Mouse (Mus musculus) bone marrow macrophage, adult 2 months (primary cell): ENCODE results near the gene Gtpbp3. TPM values are rescaled to one million over a fixed set of nuclear protein-coding genes. Genes with fewer than 3 reads are reported as not detected.

Experiments
- H3K27ac ChIP-seq: 2 replicates; pipeline ENCODE4 v1.5.1; 2012; ENCODE audit warnings: low read depth, low read length; ENCODE audit not compliant: insufficient read depth
- H3K4me1 ChIP-seq: 2 replicates; pipeline ENCODE4 v1.6.1; 2012; ENCODE audit warnings: low read length; ENCODE audit not compliant: control insufficient read depth, insufficient read depth
- H3K4me3 ChIP-seq: 2 replicates; pipeline ENCODE4 v1.5.1; 2012; ENCODE audit warnings: mild to moderate bottlenecking, low read length, moderate library complexity; ENCODE audit not compliant: insufficient read depth
- CTCF ChIP-seq: IDR thresholded peaks from 2 replicates; pipeline ENCODE4 v1.5.1; 2012; ENCODE audit warnings: low read depth, mild to moderate bottlenecking, low read length, moderate library complexity
- POLR2A ChIP-seq: IDR thresholded peaks from 2 replicates; pipeline ENCODE4 v1.6.1; 2012; ENCODE audit warnings: mild to moderate bottlenecking, low read depth, low read length, borderline replicate concordance
- polyA plus RNA-seq: library from polyadenylated mRNA; stranded (reverse); fragments of >200 nt; gene quantifications from 2 replicates; pipeline ENCODE4 v1.2.4, GENCODE M21; 2012; ENCODE audit not compliant: missing spikeins, insufficient read depth, insufficient read length

Gene Gtpbp3
- polyA plus RNA-seq, 1 experiment: 11.0 TPM

- Histone ChIP-seq H3K27ac (no peak overlapping the region), H3K4me1 (peaks cover 4% of the 10 kb centered on the region), H3K4me3 (no peak overlapping the region)
- no peak for TF ChIP-seq POLR2A
- TF ChIP-seq CTCF: no peak
Observed at GRCm38 (mm10) chr8:71547590-71547989, 59.7 kb downstream of the Gtpbp3 start.

Other genes starting within 250 kb of the Gtpbp3 start
- 94.0 and 107 TPM in 2 replicates for gene Myo9b, start 215.4 kb upstream of the Gtpbp3 start, polyA plus RNA-seq
- 77.6 and 77.8 TPM in 2 replicates for gene Haus8, start 215.2 kb upstream of the Gtpbp3 start, polyA plus RNA-seq
- gene Use1, start 121.3 kb upstream of the Gtpbp3 start, polyA plus RNA-seq: 131 and 149 TPM in 2 replicates
- gene Ocel1, start 116.8 kb upstream of the Gtpbp3 start, polyA plus RNA-seq: 18.5 and 23.5 TPM in 2 replicates
- 20.2 and 23.9 TPM in 2 replicates for gene Nr2f6, start 106.1 kb upstream of the Gtpbp3 start, polyA plus RNA-seq
- gene Ushbp1, start 92.3 kb upstream of the Gtpbp3 start, polyA plus RNA-seq: 0.21 TPM in 1 of 2 replicates, not detected in the other
- gene Babam1, start 91.2 kb upstream of the Gtpbp3 start, polyA plus RNA-seq: 75.8 and 89.1 TPM in 2 replicates
- 9.8 and 14.0 TPM in 2 replicates for gene Ankle1, start 82.1 kb upstream of the Gtpbp3 start, polyA plus RNA-seq
- gene Abhd8, start 24.4 kb upstream of the Gtpbp3 start, polyA plus RNA-seq: 12.0 and 13.3 TPM in 2 replicates
- 59.5 and 62.9 TPM in 2 replicates for gene Mrpl34, start 23.1 kb upstream of the Gtpbp3 start, polyA plus RNA-seq
- gene Dda1, start 18.9 kb upstream of the Gtpbp3 start, polyA plus RNA-seq: 42.3 and 45.5 TPM in 2 replicates
- 10.0 and 10.2 TPM in 2 replicates for gene Ano8, start 2.1 kb upstream of the Gtpbp3 start, polyA plus RNA-seq
- not detected in 2 replicates for gene Plvap, start 23.6 kb downstream of the Gtpbp3 start, polyA plus RNA-seq
- gene Ccdc194, start 37.6 kb downstream of the Gtpbp3 start, polyA plus RNA-seq: 0.40 TPM in 1 of 2 replicates, not detected in the other
- gene Bst2, start 49.4 kb downstream of the Gtpbp3 start, polyA plus RNA-seq: 358 and 369 TPM in 2 replicates
- 64.5 and 65.3 TPM in 2 replicates for gene Mvb12a, start 54.8 kb downstream of the Gtpbp3 start, polyA plus RNA-seq
- gene Tmem221, start 70.8 kb downstream of the Gtpbp3 start, polyA plus RNA-seq: 15.9 and 17.7 TPM in 2 replicates
- gene Nxnl1, start 78.5 kb downstream of the Gtpbp3 start, polyA plus RNA-seq: not detected in 2 replicates
- 85.4 and 86.3 TPM in 2 replicates for gene Slc27a1, start 80.8 kb downstream of the Gtpbp3 start, polyA plus RNA-seq
- 83.5 and 88.9 TPM in 2 replicates for gene Pgls, start 104.1 kb downstream of the Gtpbp3 start, polyA plus RNA-seq
- gene Fam129c, start 109.5 kb downstream of the Gtpbp3 start, polyA plus RNA-seq: 2.5 and 2.7 TPM in 2 replicates
- 111 and 113 TPM in 2 replicates for gene Colgalt1, start 122.9 kb downstream of the Gtpbp3 start, polyA plus RNA-seq
- 1.0 and 1.3 TPM in 2 replicates for gene Unc13a, start 183.7 kb downstream of the Gtpbp3 start, polyA plus RNA-seq
- 15.6 and 15.7 TPM in 2 replicates for gene Jak3, start 188.2 kb downstream of the Gtpbp3 start, polyA plus RNA-seq
- 5.0 and 5.1 TPM in 2 replicates for gene Insl3, start 201.1 kb downstream of the Gtpbp3 start, polyA plus RNA-seq
- gene B3gnt3, start 213.7 kb downstream of the Gtpbp3 start, polyA plus RNA-seq: 23.7 and 24.1 TPM in 2 replicates
- gene Fcho1, start 237.6 kb downstream of the Gtpbp3 start, polyA plus RNA-seq: 7.2 and 8.8 TPM in 2 replicates